Mouse (Mus musculus): ENCODE results near the gene Lrrc27. TPM values are rescaled to one million over a fixed set of nuclear protein-coding genes. Genes with fewer than 3 reads are reported as not detected.

Lrrc27 gene
- polyA plus RNA-seq, 1 experiment from 2014 or later = 4.8 TPM

DNA sequence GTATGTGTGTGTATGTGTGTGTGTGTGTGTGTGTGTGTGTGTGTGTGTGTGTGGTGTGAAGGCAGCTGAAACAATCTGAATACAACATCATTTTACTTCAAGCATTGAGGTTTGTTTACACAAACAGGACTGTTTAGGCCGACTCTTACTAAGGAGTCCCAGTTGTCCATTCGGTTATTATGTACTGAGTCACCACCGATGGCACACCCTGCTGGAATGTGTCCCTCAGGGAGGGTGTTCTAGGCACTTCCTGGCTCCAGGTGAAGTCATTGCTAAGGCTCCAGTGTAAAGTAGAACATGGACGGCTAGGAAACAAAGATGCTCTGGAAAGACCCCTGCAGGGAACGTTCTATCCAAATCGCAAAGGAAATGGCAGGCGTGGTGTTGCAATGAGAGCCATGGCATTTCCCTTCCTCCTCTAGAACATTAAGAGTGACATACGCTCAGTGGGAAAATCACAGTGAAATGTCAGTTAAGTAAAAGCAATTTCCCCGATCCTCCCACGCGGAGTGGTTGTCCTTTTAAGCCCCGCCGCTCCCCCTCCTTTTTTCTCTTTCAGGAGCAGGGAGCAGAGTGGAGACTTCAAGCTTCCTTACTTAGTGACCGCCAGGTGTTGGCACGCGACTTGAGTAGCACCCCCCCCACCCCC, 72.6 kb downstream of the Lrrc27 start:
- no peaks in the 10 kb centered on the region for H3K9me3 ChIP-seq
- H3K36me3 ChIP-seq = no peaks in the 10 kb centered on the region
- no peaks in the 10 kb centered on the region for H3K27me3 ChIP-seq
- no peak overlapping the region for H3K9ac ChIP-seq (replicated peaks)
- H3K4me1 ChIP-seq (replicated peaks) = peaks cover 10% of the 10 kb centered on the region
- H3K4me3 ChIP-seq (replicated peaks) = no peak overlapping the region
- no peak overlapping the region for H3K27ac ChIP-seq
- ATAC-seq = no peak
- H3K4me2 ChIP-seq (replicated peaks) = no peak overlapping the region
- WGBS = 82% methylated on average over 16 of the region's 16 CpGs

DNA sequence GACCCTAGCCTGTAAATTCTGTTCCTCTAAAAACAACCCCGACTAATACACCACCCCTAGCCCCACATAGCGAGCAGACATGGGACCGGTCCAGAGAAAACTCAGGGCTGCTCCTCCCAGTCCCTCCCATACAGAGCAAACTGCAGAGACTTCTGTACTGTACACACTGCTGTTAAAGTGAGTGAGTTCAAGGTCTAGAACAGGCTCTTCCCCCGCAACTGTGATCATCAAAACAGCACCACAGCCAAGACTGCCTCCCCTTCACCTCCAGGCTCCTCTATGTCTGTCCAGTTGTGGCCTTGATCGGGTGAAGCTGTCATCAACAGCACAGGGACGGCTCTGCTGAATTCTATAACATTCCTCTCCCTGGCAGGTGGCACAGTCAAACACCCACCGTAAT, 75.8 kb downstream of the Lrrc27 start:
- WGBS = 85% methylated on average over 7 of the region's 7 CpGs
- ATAC-seq = no peak
- H3K27me3 ChIP-seq = no peaks in the 10 kb centered on the region

More for the DNA sequence above, 75.8 kb downstream of the Lrrc27 start:
- Histone ChIP-seq H3K4me1 (replicated peaks) (no peaks in the 10 kb centered on the region), H3K4me2 (replicated peaks) (no peak overlapping the region), H3K9me3 (no peaks in the 10 kb centered on the region), H3K27ac (no peak overlapping the region), H3K4me3 (replicated peaks) (no peak overlapping the region), H3K36me3 (no peaks in the 10 kb centered on the region), H3K9ac (replicated peaks) (no peak overlapping the region)

Other genes with a start within 250 kb of the Lrrc27 start
- 224 and 225 TPM in 2 replicates for gene Dpysl4, start 127.0 kb upstream of the Lrrc27 start, polyA plus RNA-seq (2015; fragmentation: Nextera tagmentation; extraction: Ambion mirVana)
- 0.49 and 0.79 TPM in 2 replicates for gene Stk32c, start 319 bp downstream of the Lrrc27 start, polyA plus RNA-seq (2015; fragmentation: Nextera tagmentation; extraction: Ambion mirVana)
- 3.1 and 4.1 TPM in 2 replicates for gene Pwwp2b, start 35.5 kb downstream of the Lrrc27 start, polyA plus RNA-seq (2015; fragmentation: Nextera tagmentation; extraction: Ambion mirVana)
- 10.0 and 14.3 TPM in 2 replicates for gene Inpp5a, start 176.1 kb downstream of the Lrrc27 start, polyA plus RNA-seq (2015; fragmentation: Nextera tagmentation; extraction: Ambion mirVana)